In genomic region chr13:21440503-21441206, GRCm38 (mm10) we compare ENCODE assay signal across 8 mouse cellular contexts. TPM values are rescaled to one million over a fixed set of nuclear protein-coding genes. Genes with fewer than 3 reads are reported as not detected.
DNase-seq lines count a peak whose midpoint lies in the region; ATAC-seq and TF ChIP-seq lines count a peak whose summit lies in the region.

Gene Pgbd1 (minus strand): TSS chr13:21441058.

- TF ChIP-seq EP300 in lung, postnatal 0 days (IDR thresholded peaks at IDR 0.05) = no peak

- DNase-seq in WW6 (ENCODE audit: low read depth, low spot score) = peak; percentile 14
- DNase-seq in cerebellum, postnatal 25 days = peak; percentile 81 to 88
- DNase-seq in frontal cortex, postnatal 14 days (ENCODE audit: low spot score in 2 of 2) = peak; percentile 61 to 66
- peak; percentile 52 to 77 for DNase-seq in layer of hippocampus, postnatal 14 days (ENCODE audit: low spot score in 2 of 2)
- DNase-seq in lung, postnatal 0 days (ENCODE audit: low spot score) = peak; percentile 71
- DNase-seq in ovary, postnatal 14 days (ENCODE audit: low spot score) = peak; percentile 46
- DNase-seq in thymus, postnatal 10 days (ENCODE audit: low spot score in 2 of 2) = peak; percentile 44 to 56

- no peaks in the 10 kb centered on the region for H3K9me3 ChIP-seq in hindbrain, embryonic 12.5 days (replicated peaks)
- H3K9me3 ChIP-seq in lung, postnatal 0 days (ENCODE audit: low read length) = no peaks in the 10 kb centered on the region

- peak within 1 kb of the TSS; percentile 72 for H3K9ac ChIP-seq in hindbrain, embryonic 12.5 days
- H3K9ac ChIP-seq in lung, postnatal 0 days (replicated peaks; ENCODE audit: low read depth) = peak within 1 kb of the TSS; percentile 50

- peaks cover 25% of the 10 kb centered on the region for H3K36me3 ChIP-seq in hindbrain, embryonic 12.5 days
- H3K36me3 ChIP-seq in lung, postnatal 0 days (ENCODE audit: insufficient read depth, low read length) = peaks cover 18% of the 10 kb centered on the region

- peak within 1 kb of the TSS; percentile 78 for H3K27ac ChIP-seq in hindbrain, embryonic 12.5 days
- H3K27ac ChIP-seq in lung, postnatal 0 days (ENCODE audit: low read length) = peak within 1 kb of the TSS; percentile 74

- H3K4me3 ChIP-seq in hindbrain, embryonic 12.5 days = peak within 1 kb of the TSS; percentile 50
- H3K4me3 ChIP-seq in lung, postnatal 0 days (ENCODE audit: low read depth, low read length) = peak within 1 kb of the TSS; percentile 54

- ATAC-seq in hindbrain, embryonic 12.5 days (ENCODE audit: low FRiP score) = peak; percentile 94
- peak; percentile 82 for ATAC-seq in lung, postnatal 0 days

- peak; percentile 60 for TF ChIP-seq CTCF in lung, postnatal 0 days (IDR thresholded peaks at IDR 0.05)

- under 1% methylated on average over 32 of the region's 32 CpGs for WGBS in hindbrain, embryonic 12.5 days
- WGBS in lung, postnatal 0 days = under 1% methylated on average over 32 of the region's 32 CpGs

- peaks cover 8% of the 10 kb centered on the region for H3K4me1 ChIP-seq in hindbrain, embryonic 12.5 days
- H3K4me1 ChIP-seq in lung, postnatal 0 days (ENCODE audit: insufficient read depth, low read depth, low read length) = no peaks in the 10 kb centered on the region

- peak within 1 kb of the TSS; percentile 81 for H3K4me2 ChIP-seq in hindbrain, embryonic 12.5 days (replicated peaks)
- peak within 1 kb of the TSS; percentile 92 for H3K4me2 ChIP-seq in lung, postnatal 0 days (replicated peaks; ENCODE audit: low read depth, low read length)

- H3K27me3 ChIP-seq in hindbrain, embryonic 12.5 days = no peaks in the 10 kb centered on the region
- H3K27me3 ChIP-seq in lung, postnatal 0 days (replicated peaks; ENCODE audit: insufficient read depth, low read length) = no peaks in the 10 kb centered on the region

RNA-seq across cellular contexts. Expression of gene Pgbd1, which starts in this region (rescaled TPM):
- 4.2 and 4.9 TPM in 2 replicates for polyA plus RNA-seq in hindbrain, embryonic 12.5 days (2016; fragmentation: Nextera tagmentation; extraction: Ambion mirVana)
- total RNA-seq in layer of hippocampus, postnatal 14 days (2021) = 1 to 10 TPM; 1.3 TPM
- polyA plus RNA-seq in lung, postnatal 0 days (2015; fragmentation: Nextera tagmentation; extraction: Ambion mirVana) = 0.87 TPM in 2 replicates

Comparison
In these comparisons a context has a peak if more than half of its experiments do, and no peak if none do; other contexts are left out.
1. Peak in every context shown above with its lines: DNase-seq, ATAC-seq, H3K4me3 ChIP-seq and H3K27ac ChIP-seq.
2. Peak in DNase-seq, ATAC-seq, H3K4me3 ChIP-seq, H3K27ac ChIP-seq, H3K9ac ChIP-seq and H3K4me2 ChIP-seq in lung, postnatal 0 days; RNA of the gene not detected or under 1 TPM.
3. DNase-seq: peak in every context shown above with its lines; median percentile 84 in cerebellum, postnatal 25 days; 71 in lung, postnatal 0 days; 64 in layer of hippocampus, postnatal 14 days; 64 in frontal cortex, postnatal 14 days; 50 in thymus, postnatal 10 days; 46 in ovary, postnatal 14 days; 14 in WW6.